Mouse (Mus musculus) myocyte (in vitro differentiated cells): Measurements from ENCODE around the gene Edc4. TPM values are rescaled to one million over a fixed set of nuclear protein-coding genes. Genes with fewer than 3 reads are reported as not detected.

Source experiments
- H3K27me3 ChIP-seq: one replicate; pipeline ENCODE4 v1.6.1; 2011; ENCODE audit not compliant: control insufficient read depth, insufficient read depth, insufficient read length
- H3K36me3 ChIP-seq: one replicate; pipeline ENCODE4 v1.6.1; 2011; ENCODE audit not compliant: control insufficient read depth, insufficient read depth
- H3K4me2 ChIP-seq: one replicate; pipeline ENCODE4 v1.6.1; 2011; ENCODE audit warnings: low read depth, control low read depth
- H3K4me3 ChIP-seq: one replicate; pipeline ENCODE4 v1.5.1; 2011; ENCODE audit warnings: mild to moderate bottlenecking, control low read depth, moderate library complexity
- H3K79me2 ChIP-seq: one replicate; pipeline ENCODE4 v1.6.1; 2011; ENCODE audit not compliant: control insufficient read depth, insufficient read depth
- H3ac ChIP-seq: one replicate; pipeline ENCODE4 v1.6.1; 2011; ENCODE audit not compliant: control insufficient read depth, insufficient read length
- CEBPB ChIP-seq: IDR thresholded peaks from 2 replicates; pipeline ENCODE4 v1.6.1; 2011; ENCODE audit warnings: mild to moderate bottlenecking, moderate library complexity; ENCODE audit not compliant: poor library complexity, insufficient read depth, severe bottlenecking
- E2F4 ChIP-seq: IDR thresholded peaks from one replicate; pipeline ENCODE4 v1.6.1; 2011; ENCODE audit warnings: mild to moderate bottlenecking, control low read depth, moderate library complexity; ENCODE audit not compliant: insufficient read depth
- MYOG ChIP-seq, 3 experiments: IDR thresholded peaks; one replicate each; pipeline ENCODE4 v1.6.1; 2011; ENCODE audit warnings: control low read depth in 2 of 3, low read depth in 2 of 3, mild to moderate bottlenecking in 2 of 3; ENCODE audit not compliant: insufficient read length in 2 of 3, control insufficient read depth in 1 of 3, insufficient read depth in 1 of 3
- POLR2AphosphoS2 ChIP-seq: IDR thresholded peaks from one replicate; pipeline ENCODE4 v1.6.1; 2011; ENCODE audit warnings: low read depth, control low read depth; ENCODE audit not compliant: insufficient read length
- REST ChIP-seq: IDR thresholded peaks from one replicate; pipeline ENCODE4 v1.6.1; 2011; ENCODE audit warnings: mild to moderate bottlenecking, control low read depth, moderate library complexity; ENCODE audit not compliant: insufficient read depth, insufficient read length
- TCF12 ChIP-seq: IDR thresholded peaks from one replicate; pipeline ENCODE4 v1.6.1; 2011; ENCODE audit warnings: mild to moderate bottlenecking, control low read depth; ENCODE audit not compliant: poor library complexity, insufficient read depth, severe bottlenecking
- USF1 ChIP-seq: IDR thresholded peaks from one replicate; pipeline ENCODE4 v1.6.1; 2011; ENCODE audit warnings: low read depth, mild to moderate bottlenecking, control low read depth, moderate library complexity
- polyA plus RNA-seq: library from polyadenylated mRNA; unstranded; fragments of >200 nt; fragmentation: generic; extraction: Trizol; gene quantifications from one replicate; pipeline ENCODE4 v1.2.1, GENCODE M21; 2012; ENCODE audit warnings: missing spikeins

Edc4 gene
- polyA plus RNA-seq, 1 experiment, result 33.2 TPM

GRCm38 (mm10) chr8:105943321-105943739, 62.6 kb downstream of the Edc4 start, which contains the start of gene Lcat:
TSS of gene Lcat (minus strand) at chr8:105943382.
- no peak within 1 kb of the TSS for H3K4me2 ChIP-seq
- H3K27me3 ChIP-seq, result no peaks in the 10 kb centered on the region
- no peaks in the 10 kb centered on the region for H3K79me2 ChIP-seq
- TF ChIP-seq MYOG (IDR thresholded peaks at IDR 0.05; ENCODE audit: control insufficient read depth in 1 of 3, insufficient read depth in 1 of 3, insufficient read length in 2 of 3, low read depth in 2 of 3) (no peak), E2F4 (no peak), REST (no peak), CEBPB (no peak), USF1 (no peak), TCF12 (no peak), POLR2AphosphoS2 (no peak)
- H3K4me3 ChIP-seq, result no peak within 1 kb of the TSS
- no peak within 1 kb of the TSS for H3ac ChIP-seq
- H3K36me3 ChIP-seq, result peaks cover 3% of the 10 kb centered on the region

Other genes with a start within 250 kb of the Edc4 start
- 17.6 TPM for gene Ctcf, start 244.3 kb upstream of the Edc4 start, polyA plus RNA-seq
- 0.47 TPM for gene Agrp, start 243.5 kb upstream of the Edc4 start, polyA plus RNA-seq
- 0.23 TPM for gene Carmil2, start 194.6 kb upstream of the Edc4 start, polyA plus RNA-seq
- 20.4 TPM for gene Acd, start 179.8 kb upstream of the Edc4 start, polyA plus RNA-seq
- gene Pard6a, start 179.7 kb upstream of the Edc4 start, polyA plus RNA-seq, result 32.1 TPM
- gene 4933405L10Rik, start 173.2 kb upstream of the Edc4 start, polyA plus RNA-seq, result 0.08 TPM
- 21.6 TPM for gene Enkd1, start 172.7 kb upstream of the Edc4 start, polyA plus RNA-seq
- 5.0 TPM for gene Gfod2, start 122.2 kb upstream of the Edc4 start, polyA plus RNA-seq
- 15.6 TPM for gene Ranbp10, start 53.5 kb upstream of the Edc4 start, polyA plus RNA-seq
- gene Tsnaxip1, start 53.1 kb upstream of the Edc4 start, polyA plus RNA-seq, result 0.10 TPM
- 20.4 TPM for gene Cenpt, start 27.6 kb upstream of the Edc4 start, polyA plus RNA-seq
- 49.0 TPM for gene Thap11, start 25.7 kb upstream of the Edc4 start, polyA plus RNA-seq
- 141 TPM for gene Nutf2, start 20.3 kb upstream of the Edc4 start, polyA plus RNA-seq
- gene Nrn1l, start 12.7 kb downstream of the Edc4 start, polyA plus RNA-seq, result 0.36 TPM
- gene Pskh1, start 19.6 kb downstream of the Edc4 start, polyA plus RNA-seq, result 16.1 TPM
- gene Ctrl, start 53.0 kb downstream of the Edc4 start, polyA plus RNA-seq, result 0.14 TPM
- 60.0 TPM for gene Psmb10, start 57.6 kb downstream of the Edc4 start, polyA plus RNA-seq
- gene Lcat, start 62.5 kb downstream of the Edc4 start, polyA plus RNA-seq, result 1.1 TPM
- 95.7 TPM for gene Slc12a4, start 85.2 kb downstream of the Edc4 start, polyA plus RNA-seq
- gene Dpep3, start 98.5 kb downstream of the Edc4 start, polyA plus RNA-seq, result not detected
- gene Dus2, start 110.5 kb downstream of the Edc4 start, polyA plus RNA-seq, result 30.4 TPM
- not detected for gene Dpep2nb, start 125.1 kb downstream of the Edc4 start, polyA plus RNA-seq
- 20.6 TPM for gene Ddx28, start 131.0 kb downstream of the Edc4 start, polyA plus RNA-seq
- gene Nfatc3, start 178.0 kb downstream of the Edc4 start, polyA plus RNA-seq, result 11.8 TPM